In genomic region chr5:134678031-134678430, GRCm38 (mm10) we compare ENCODE assay signal across 8 mouse cellular contexts. TPM values are rescaled to one million over a fixed set of nuclear protein-coding genes. Genes with fewer than 3 reads are reported as not detected.
DNase-seq lines count a peak whose midpoint lies in the region; ATAC-seq and TF ChIP-seq lines count a peak whose summit lies in the region.

No protein-coding gene starts in this region.

- H3K27me3 ChIP-seq in forebrain, embryonic 10.5 days (ENCODE audit: poor library complexity, severe bottlenecking) = no peaks in the 10 kb centered on the region
- no peaks in the 10 kb centered on the region for H3K27me3 ChIP-seq in forebrain, embryonic 16.5 days (replicated peaks; ENCODE audit: control insufficient read depth, insufficient read depth, low read length)
- no peaks in the 10 kb centered on the region for H3K27me3 ChIP-seq in midbrain, embryonic 14.5 days (ENCODE audit: control insufficient read depth, insufficient read depth, low read length)

- no peak overlapping the region for H3K9ac ChIP-seq in forebrain, embryonic 16.5 days (replicated peaks; ENCODE audit: low read depth, low read length)
- H3K9ac ChIP-seq in midbrain, embryonic 14.5 days (replicated peaks; ENCODE audit: low read length) = no peak overlapping the region

- intact Hi-C loops in heart, postnatal 10 days (cut with DNase I) = loop anchor here (5.0 kb wide), 1 partner anchor 36 kb away; no protein-coding TSS in a partner anchor

- peak; percentile 38; the same call in 1 of the 2 replicates for TF ChIP-seq POLR2A in bone marrow, adult 2 months (IDR thresholded peaks at IDR 0.05; ENCODE audit: borderline replicate concordance, control insufficient read depth, low read depth, low read length)

- H3K4me2 ChIP-seq in forebrain, embryonic 16.5 days (ENCODE audit: low read length) = no peak overlapping the region
- no peak overlapping the region for H3K4me2 ChIP-seq in midbrain, embryonic 14.5 days (ENCODE audit: low read length)

- H3K9me3 ChIP-seq in forebrain, embryonic 10.5 days = no peaks in the 10 kb centered on the region
- no peaks in the 10 kb centered on the region for H3K9me3 ChIP-seq in forebrain, embryonic 16.5 days (ENCODE audit: control insufficient read depth, low read length)
- H3K9me3 ChIP-seq in midbrain, embryonic 14.5 days (ENCODE audit: control insufficient read depth, low read length) = no peaks in the 10 kb centered on the region

- H3K4me1 ChIP-seq in forebrain, embryonic 10.5 days = peaks cover 49% of the 10 kb centered on the region
- H3K4me1 ChIP-seq in forebrain, embryonic 16.5 days (replicated peaks; ENCODE audit: control insufficient read depth, insufficient read depth, low read length) = peaks cover 16% of the 10 kb centered on the region
- H3K4me1 ChIP-seq in bone marrow, adult 2 months (ENCODE audit: control insufficient read depth, insufficient read depth, low read length) = peaks cover 5% of the 10 kb centered on the region
- peaks cover 20% of the 10 kb centered on the region for H3K4me1 ChIP-seq in midbrain, embryonic 14.5 days (ENCODE audit: control insufficient read depth, insufficient read depth, low read length)

- DNase-seq in forebrain, embryonic 10.5 days (ENCODE audit: extremely low spot score, low spot score) = no peak
- peak; percentile 58 to 63 for DNase-seq in heart, postnatal 10 days
- peak; percentile 51 for DNase-seq in lung, postnatal 36 days
- DNase-seq in right cerebral cortex, adult 18-20 months = no peak
- DNase-seq in layer of hippocampus, postnatal 36 days = no peak
- no peak for DNase-seq in midbrain, embryonic 14.5 days

- H3K36me3 ChIP-seq in forebrain, embryonic 10.5 days (replicated peaks) = peaks cover 20% of the 10 kb centered on the region
- H3K36me3 ChIP-seq in forebrain, embryonic 16.5 days (ENCODE audit: control insufficient read depth, insufficient read depth) = 0 out of 2 replicates have a peak, but pooled peaks cover 1% of the 10 kb centered on the region
- peaks cover 31% of the 10 kb centered on the region for H3K36me3 ChIP-seq in midbrain, embryonic 14.5 days (ENCODE audit: control insufficient read depth, insufficient read depth, low read length)

- no peak for ATAC-seq in forebrain, embryonic 16.5 days
- no peak for ATAC-seq in midbrain, embryonic 14.5 days (ENCODE audit: low FRiP score, low TSS enrichment)

- H3K27ac ChIP-seq in forebrain, embryonic 10.5 days = peak overlapping the region; percentile 90
- no peak overlapping the region for H3K27ac ChIP-seq in forebrain, embryonic 16.5 days (ENCODE audit: low read length)
- H3K27ac ChIP-seq in bone marrow, adult 2 months (ENCODE audit: control insufficient read depth, insufficient read depth, low read depth, low read length, poor library complexity) = peak overlapping the region; percentile 31; the same call in 1 of the 2 replicates
- H3K27ac ChIP-seq in midbrain, embryonic 14.5 days (replicated peaks; ENCODE audit: low read depth, low read length) = no peak overlapping the region

- no peak overlapping the region for H3K4me3 ChIP-seq in forebrain, embryonic 10.5 days
- H3K4me3 ChIP-seq in forebrain, embryonic 16.5 days (replicated peaks; ENCODE audit: low read length) = no peak overlapping the region
- peak overlapping the region; percentile 46 for H3K4me3 ChIP-seq in bone marrow, adult 2 months (replicated peaks; ENCODE audit: control insufficient read depth, low read depth, low read length)
- no peak overlapping the region for H3K4me3 ChIP-seq in midbrain, embryonic 14.5 days (replicated peaks; ENCODE audit: low read depth, low read length)

- no peak for TF ChIP-seq CTCF in bone marrow, adult 2 months (IDR thresholded peaks at IDR 0.05; ENCODE audit: control insufficient read depth, insufficient read depth, low read length)

- 71% methylated on average over 3 of the region's 3 CpGs for WGBS in forebrain, embryonic 10.5 days
- 76% methylated on average over 3 of the region's 3 CpGs for WGBS in forebrain, embryonic 16.5 days
- 22% methylated on average over 3 of the region's 3 CpGs for WGBS in bone marrow, adult 2 months
- 79% methylated on average over 3 of the region's 3 CpGs for WGBS in midbrain, embryonic 14.5 days

RNA-seq across cellular contexts. Expression of gene Limk1, which starts 10.4 kb away (rescaled TPM):
- 6.2 and 7.1 TPM in 2 replicates for polyA plus RNA-seq in forebrain, embryonic 10.5 days (2016; fragmentation: Nextera tagmentation; extraction: Ambion mirVana)
- 15.2 and 19.0 TPM in 2 replicates for polyA plus RNA-seq in forebrain, embryonic 16.5 days (2015; fragmentation: Nextera tagmentation; extraction: Ambion mirVana)
- 5.9 and 8.6 TPM in 2 replicates for polyA plus RNA-seq in bone marrow, adult 2 months (2011; ENCODE audit: insufficient read depth, insufficient read length, low replicate concordance, missing spikeins)
- 10 to 100 TPM; 10.0 to 11.4 TPM for total RNA-seq in heart, postnatal 10 days (2021)
- total RNA-seq in layer of hippocampus, postnatal 36 days (2021) = 10 to 100 TPM; 39.1 to 40.1 TPM
- 22.3 and 39.4 TPM in 2 replicates for polyA plus RNA-seq in midbrain, embryonic 14.5 days (2014; fragmentation: Nextera tagmentation; extraction: Ambion mirVana)

RNA-seq across cellular contexts. Expression of gene Eif4h, which starts 38.7 kb away (rescaled TPM):
- 571 and 588 TPM in 2 replicates for polyA plus RNA-seq in forebrain, embryonic 10.5 days (2016; fragmentation: Nextera tagmentation; extraction: Ambion mirVana)
- polyA plus RNA-seq in forebrain, embryonic 16.5 days (2015; fragmentation: Nextera tagmentation; extraction: Ambion mirVana) = 405 and 411 TPM in 2 replicates
- polyA plus RNA-seq in bone marrow, adult 2 months (2011; ENCODE audit: insufficient read depth, insufficient read length, low replicate concordance, missing spikeins) = 90.3 and 101 TPM in 2 replicates
- 100 to 1,000 TPM; 213 to 216 TPM for total RNA-seq in heart, postnatal 10 days (2021)
- total RNA-seq in layer of hippocampus, postnatal 36 days (2021) = 100 to 1,000 TPM; 304 to 317 TPM
- 357 and 372 TPM in 2 replicates for polyA plus RNA-seq in midbrain, embryonic 14.5 days (2014; fragmentation: Nextera tagmentation; extraction: Ambion mirVana)

Comparison
In these comparisons a context has a peak if more than half of its experiments do, and no peak if none do; other contexts are left out.
1. H3K27ac ChIP-seq: peak in forebrain, embryonic 10.5 days (single experiment) and bone marrow, adult 2 months (single experiment); none in forebrain, embryonic 16.5 days (single experiment) and midbrain, embryonic 14.5 days (single experiment).
2. DNase-seq: peak in heart, postnatal 10 days (2 of 2) and lung, postnatal 36 days (single experiment); none in forebrain, embryonic 10.5 days (single experiment), right cerebral cortex, adult 18-20 months (single experiment), layer of hippocampus, postnatal 36 days (0 of 2) and midbrain, embryonic 14.5 days (single experiment).